Mouse (Mus musculus): ENCODE measurements around the gene Atp8a2. TPM values are rescaled to one million over a fixed set of nuclear protein-coding genes. Genes with fewer than 3 reads are reported as not detected.

The Atp8a2 gene
- polyA plus RNA-seq, 1 experiment, result 24.7 TPM

GRCm38 (mm10) chr14:60121572-60121971 lies 75.4 kb downstream of the Atp8a2 start:
- TF ChIP-seq POLR2A (IDR thresholded peaks at IDR 0.05; ENCODE audit: borderline replicate concordance, insufficient read depth, low read length) (no peak), CTCF (IDR thresholded peaks at IDR 0.05; ENCODE audit: borderline replicate concordance, insufficient read depth, low read depth, low read length) (no peak)
- 65% methylated on average over 10 of the region's 10 CpGs for WGBS
- DNase-seq, result no peak
- Histone ChIP-seq H3K4me1 (ENCODE audit: control insufficient read depth, insufficient read depth, low read length) (no peaks in the 10 kb centered on the region), H3K4me3 (replicated peaks; ENCODE audit: insufficient read depth, low read depth, low read length) (no peak overlapping the region), H3K27me3 (ENCODE audit: control insufficient read depth, insufficient read depth, low read length) (no peaks in the 10 kb centered on the region), H3K27ac (ENCODE audit: insufficient read depth, low read length) (no peak overlapping the region)

- H3K4me3 ChIP-seq (replicated peaks; ENCODE audit: insufficient read depth, low read depth, low read length), result no peak overlapping the region
- no peaks in the 10 kb centered on the region for H3K27me3 ChIP-seq (ENCODE audit: control insufficient read depth, insufficient read depth, low read length)
- no peaks in the 10 kb centered on the region for H3K4me1 ChIP-seq (ENCODE audit: control insufficient read depth, insufficient read depth, low read length)
- H3K27ac ChIP-seq (ENCODE audit: insufficient read depth, low read length), result no peak overlapping the region
- TF ChIP-seq POLR2A (IDR thresholded peaks at IDR 0.05; ENCODE audit: borderline replicate concordance, insufficient read depth, low read length) (no peak), CTCF (IDR thresholded peaks at IDR 0.05; ENCODE audit: borderline replicate concordance, insufficient read depth, low read depth, low read length) (no peak)
- no peak for DNase-seq
- WGBS, result 85% methylated on average over 9 of the region's 9 CpGs
Observed at GRCm38 (mm10) chr14:60117792-60118585, 79.0 kb downstream of the Atp8a2 start.

- Histone ChIP-seq H3K4me1 (ENCODE audit: control insufficient read depth, insufficient read depth, low read length) (no peaks in the 10 kb centered on the region), H3K27ac (ENCODE audit: insufficient read depth, low read length) (peak overlapping the region; percentile 86), H3K4me3 (replicated peaks; ENCODE audit: insufficient read depth, low read depth, low read length) (peak overlapping the region; percentile 78), H3K27me3 (ENCODE audit: control insufficient read depth, insufficient read depth, low read length) (no peaks in the 10 kb centered on the region)
- peak; percentile 84 to 87 for DNase-seq
- whole genome bisulfite sequencing, result 3% methylated on average over 28 of the region's 33 CpGs
- TF ChIP-seq CTCF (IDR thresholded peaks at IDR 0.05; ENCODE audit: borderline replicate concordance, insufficient read depth, low read depth, low read length) (no peak), POLR2A (IDR thresholded peaks at IDR 0.05; ENCODE audit: borderline replicate concordance, insufficient read depth, low read length) (peak; percentile 59; the same call in 1 of the 2 replicates)
Observed at GRCm38 (mm10) chr14:60086808-60087725, 109.9 kb downstream of the Atp8a2 start.

- TF ChIP-seq POLR2A (IDR thresholded peaks at IDR 0.05; ENCODE audit: borderline replicate concordance, insufficient read depth, low read length) (no peak), CTCF (IDR thresholded peaks at IDR 0.05; ENCODE audit: borderline replicate concordance, insufficient read depth, low read depth, low read length) (no peak)
- WGBS, result under 1% methylated on average over 21 of the region's 21 CpGs
- no peak for DNase-seq
- no peaks in the 10 kb centered on the region for H3K27me3 ChIP-seq (ENCODE audit: control insufficient read depth, insufficient read depth, low read length)
- 0 out of 2 replicates have a peak overlapping the region, but pooled peaks have one; percentile 4 for H3K27ac ChIP-seq (ENCODE audit: insufficient read depth, low read length)
- peak overlapping the region; percentile 78 for H3K4me3 ChIP-seq (replicated peaks; ENCODE audit: insufficient read depth, low read depth, low read length)
- no peaks in the 10 kb centered on the region for H3K4me1 ChIP-seq (ENCODE audit: control insufficient read depth, insufficient read depth, low read length)
Observed at GRCm38 (mm10) chr14:60086254-60086807, 110.6 kb downstream of the Atp8a2 start.

- no peak overlapping the region for H3K4me3 ChIP-seq (replicated peaks; ENCODE audit: insufficient read depth, low read depth, low read length)
- no peaks in the 10 kb centered on the region for H3K4me1 ChIP-seq (ENCODE audit: control insufficient read depth, insufficient read depth, low read length)
- no peaks in the 10 kb centered on the region for H3K27me3 ChIP-seq (ENCODE audit: control insufficient read depth, insufficient read depth, low read length)
- H3K27ac ChIP-seq (ENCODE audit: insufficient read depth, low read length), result no peak overlapping the region
- no peak for DNase-seq
- WGBS, result 78% methylated on average over 8 of the region's 8 CpGs
- no peak for TF ChIP-seq CTCF (IDR thresholded peaks at IDR 0.05; ENCODE audit: borderline replicate concordance, insufficient read depth, low read depth, low read length)
- no peak for TF ChIP-seq POLR2A (IDR thresholded peaks at IDR 0.05; ENCODE audit: borderline replicate concordance, insufficient read depth, low read length)
Observed at GRCm38 (mm10) chr14:60082771-60083170, 114.2 kb downstream of the Atp8a2 start.

GRCm38 (mm10) chr14:60072496-60072895 lies 124.5 kb downstream of the Atp8a2 start:
- Histone ChIP-seq H3K4me1 (ENCODE audit: control insufficient read depth, insufficient read depth, low read length) (no peaks in the 10 kb centered on the region), H3K27ac (ENCODE audit: insufficient read depth, low read length) (no peak overlapping the region), H3K4me3 (replicated peaks; ENCODE audit: insufficient read depth, low read depth, low read length) (no peak overlapping the region), H3K27me3 (ENCODE audit: control insufficient read depth, insufficient read depth, low read length) (no peaks in the 10 kb centered on the region)
- WGBS, result 93% methylated on average over 4 of the region's 4 CpGs
- TF ChIP-seq CTCF (IDR thresholded peaks at IDR 0.05; ENCODE audit: borderline replicate concordance, insufficient read depth, low read depth, low read length) (no peak), POLR2A (IDR thresholded peaks at IDR 0.05; ENCODE audit: borderline replicate concordance, insufficient read depth, low read length) (no peak)
- DNase-seq, result no peak

GRCm38 (mm10) chr14:60065186-60065585 lies 131.8 kb downstream of the Atp8a2 start:
- no peak overlapping the region for H3K27ac ChIP-seq (ENCODE audit: insufficient read depth, low read length)
- no peaks in the 10 kb centered on the region for H3K27me3 ChIP-seq (ENCODE audit: control insufficient read depth, insufficient read depth, low read length)
- no peak for DNase-seq
- H3K4me1 ChIP-seq (ENCODE audit: control insufficient read depth, insufficient read depth, low read length), result no peaks in the 10 kb centered on the region; the same call in 1 of the 2 replicates
- no peak overlapping the region for H3K4me3 ChIP-seq (replicated peaks; ENCODE audit: insufficient read depth, low read depth, low read length)
- WGBS, result 73% methylated on average over 3 of the region's 3 CpGs
- TF ChIP-seq CTCF (IDR thresholded peaks at IDR 0.05; ENCODE audit: borderline replicate concordance, insufficient read depth, low read depth, low read length) (no peak), POLR2A (IDR thresholded peaks at IDR 0.05; ENCODE audit: borderline replicate concordance, insufficient read depth, low read length) (no peak)

Data from cerebellum, adult 2 months (tissue).